Comparison of ENCODE assay signal across 7 mouse cellular contexts in genomic region chr8:78648918-78649317, GRCm38 (mm10).
DNase-seq lines count a peak whose midpoint lies in the region; ATAC-seq and TF ChIP-seq lines count a peak whose summit lies in the region.

No protein-coding gene starts in this region.

- TF ChIP-seq CTCF in layer of hippocampus, adult 2 months (conservative IDR thresholded peaks at IDR 0.05) = peak; percentile 88

- peak; percentile 88 for DNase-seq in testis, postnatal 10 days (ENCODE audit: low spot score)
- DNase-seq in testis, postnatal 14 days (ENCODE audit: low spot score) = no peak
- peak; percentile 79 for DNase-seq in adrenal gland, postnatal 25 days
- peak; percentile 73 to 82 for DNase-seq in layer of hippocampus, adult 2 months (ENCODE audit: low spot score in 2 of 2)
- DNase-seq in lung, postnatal 14 days = peak; percentile 86
- DNase-seq in spleen, postnatal 36 days (ENCODE audit: low spot score in 2 of 2) = peak; percentile 52 to 69

- no peak overlapping the region for H3K27ac ChIP-seq in layer of hippocampus, adult 2 months

- peak; percentile 86 for ATAC-seq in frontal cortex, adult (ENCODE audit: low TSS enrichment)

- no peak overlapping the region for H3K4me3 ChIP-seq in layer of hippocampus, adult 2 months
